Mouse (Mus musculus) heart, adult 18-20 months (tissue): ENCODE data around the gene Nectin1. TPM values are rescaled to one million over a fixed set of nuclear protein-coding genes. Genes with fewer than 3 reads are reported as not detected.

Experiments used
- DNase-seq, 2 experiments: peaks; one replicate each; pipeline ENCODE4 v3.0.0; 2021 to 2022; ENCODE audit warnings: mixed read lengths in 1 of 2
- total RNA-seq, 2 experiments: library from RNA; stranded (reverse); gene quantifications; 2 replicates each; pipeline ENCODE4 v1.2.3; 2021

The Nectin1 gene
- total RNA-seq, 2 experiments from 2014 or later: 3.8 to 4.0 TPM

GRCm38 (mm10) chr9:43761181-43761820 lies 17.5 kb downstream of the Nectin1 start:
- DNase-seq: no peak

DNA sequence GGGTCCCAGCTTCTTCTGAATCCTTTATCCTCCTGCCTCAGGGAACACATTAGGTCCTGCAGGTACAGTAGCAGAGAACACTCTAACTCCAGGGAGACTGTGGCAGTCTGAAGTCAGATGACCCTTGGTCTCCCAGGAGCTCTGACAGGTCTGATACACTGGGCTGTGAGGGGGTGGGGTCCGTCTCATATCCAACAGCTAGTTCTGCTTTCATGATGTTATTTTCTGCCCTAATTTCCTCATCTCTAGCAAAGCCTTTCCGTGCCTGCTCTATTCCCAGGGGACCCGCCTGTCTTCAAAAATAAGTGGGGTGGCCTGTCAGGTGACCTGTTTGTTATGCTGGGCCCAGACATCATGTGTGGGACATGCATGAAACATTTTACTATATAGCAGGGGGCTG lies 18.2 kb downstream of the Nectin1 start:
- no peak for DNase-seq

DNA sequence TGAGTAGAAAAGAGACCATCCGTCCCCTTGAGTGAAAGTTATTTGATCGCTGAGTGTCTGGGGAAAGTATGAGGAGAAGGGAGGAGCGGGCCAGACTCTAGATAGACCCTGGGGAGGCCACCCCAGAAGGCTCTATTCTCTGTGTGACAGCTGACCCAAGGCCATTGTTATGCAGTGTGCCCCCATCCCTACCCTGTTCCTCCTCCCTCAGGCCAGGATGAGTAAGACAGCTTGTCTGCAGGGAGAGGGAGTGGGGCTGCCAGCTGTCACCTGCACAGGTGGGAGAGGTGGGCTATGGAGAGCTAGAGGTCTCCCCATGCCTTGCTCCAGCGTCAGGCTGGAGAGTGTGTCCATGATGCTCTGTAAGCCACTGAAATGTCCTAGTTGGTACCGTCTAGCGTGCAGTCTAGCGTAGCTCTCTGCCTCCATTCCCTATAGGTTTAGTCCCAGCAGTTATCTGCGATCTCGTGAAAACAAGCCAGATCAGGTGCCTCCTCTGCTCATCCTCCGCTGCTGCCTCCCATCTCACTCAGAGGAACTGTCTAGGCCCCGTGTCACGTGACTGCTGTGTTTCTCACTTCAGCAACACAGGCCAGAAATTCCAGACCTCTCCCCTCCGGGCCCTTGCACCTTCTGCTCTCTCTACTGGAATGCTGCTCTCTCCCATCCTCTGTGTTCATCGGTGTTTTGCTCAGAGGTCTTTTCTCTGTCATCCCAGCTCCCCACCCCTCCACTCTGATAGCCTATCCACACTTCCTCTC lies 21.8 kb downstream of the Nectin1 start:
- no peak for DNase-seq

DNA sequence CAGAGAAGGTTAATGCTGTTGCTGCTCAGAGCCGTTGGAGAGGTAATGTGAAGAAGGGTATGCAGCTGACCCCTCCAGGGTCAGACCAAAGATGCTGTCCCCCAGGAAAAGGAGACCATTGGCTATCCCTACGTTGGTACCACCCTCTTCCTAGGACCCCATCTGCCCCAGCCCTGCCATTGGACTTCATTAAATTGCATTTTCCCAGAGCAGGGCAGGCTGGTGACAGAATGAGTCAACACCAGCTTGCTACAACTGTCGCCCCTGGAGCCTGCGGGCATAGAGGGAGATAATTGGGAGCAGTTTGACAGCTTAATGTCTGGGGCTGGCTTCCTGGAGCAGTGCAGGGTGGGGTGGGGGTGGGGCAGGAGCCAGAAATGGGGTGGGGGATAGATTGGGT lies 25.0 kb downstream of the Nectin1 start:
- no peak for DNase-seq

GRCm38 (mm10) chr9:43769228-43769627 lies 25.4 kb downstream of the Nectin1 start:
- DNase-seq: no peak

- DNase-seq: no peak
These were observed 26.2 kb downstream of the Nectin1 start for GRCm38 (mm10) chr9:43769940-43770339.

- no peak for DNase-seq
These were observed 27.3 kb downstream of the Nectin1 start for GRCm38 (mm10) chr9:43771041-43771440.

DNA sequence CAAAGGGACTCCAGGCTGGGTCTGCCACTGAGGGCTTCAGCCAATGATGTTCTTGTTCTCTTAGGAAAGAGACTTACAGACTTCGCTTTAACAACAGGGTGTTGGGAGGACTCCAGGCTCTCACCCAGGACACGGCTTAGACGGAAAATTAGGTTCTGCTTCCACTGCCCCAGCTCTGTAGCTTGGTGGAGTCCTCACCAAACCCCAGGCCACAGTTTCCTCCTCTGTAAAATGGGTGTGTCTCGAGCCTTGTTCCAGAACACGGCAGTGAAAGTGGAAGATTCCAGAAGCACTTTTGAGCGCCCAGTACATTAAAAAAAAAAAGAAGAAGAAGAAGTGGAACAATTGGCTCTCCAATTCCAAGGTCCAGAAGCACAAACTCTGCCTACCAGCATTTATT lies 28.7 kb downstream of the Nectin1 start:
- peak in 1 of 2 experiments; percentile 22 for DNase-seq

- DNase-seq: no peak
These were observed 29.7 kb downstream of the Nectin1 start for GRCm38 (mm10) chr9:43773521-43773920.

DNA sequence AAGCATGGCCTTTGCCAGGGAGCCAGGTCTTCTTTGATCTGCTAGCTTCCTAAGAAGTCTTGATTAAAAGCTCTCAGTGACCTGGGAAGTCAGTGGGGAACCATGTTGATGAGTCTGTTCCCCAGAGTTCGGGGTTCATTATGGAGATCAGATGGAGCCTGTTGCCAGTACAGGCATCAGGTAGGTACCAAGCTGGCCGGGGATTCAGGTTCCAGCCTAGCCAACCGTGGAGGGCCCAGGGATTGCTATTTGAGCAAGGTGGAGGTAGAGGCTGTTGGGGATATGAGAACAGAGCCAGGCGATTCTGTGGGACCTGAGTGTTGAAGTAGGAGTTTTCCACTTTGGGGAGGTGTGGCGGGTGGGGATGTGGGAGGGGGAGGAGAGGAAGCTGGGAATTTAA lies 30.6 kb downstream of the Nectin1 start:
- no peak for DNase-seq

- no peak for DNase-seq
These were observed 32.4 kb downstream of the Nectin1 start for GRCm38 (mm10) chr9:43776231-43776630.

DNA sequence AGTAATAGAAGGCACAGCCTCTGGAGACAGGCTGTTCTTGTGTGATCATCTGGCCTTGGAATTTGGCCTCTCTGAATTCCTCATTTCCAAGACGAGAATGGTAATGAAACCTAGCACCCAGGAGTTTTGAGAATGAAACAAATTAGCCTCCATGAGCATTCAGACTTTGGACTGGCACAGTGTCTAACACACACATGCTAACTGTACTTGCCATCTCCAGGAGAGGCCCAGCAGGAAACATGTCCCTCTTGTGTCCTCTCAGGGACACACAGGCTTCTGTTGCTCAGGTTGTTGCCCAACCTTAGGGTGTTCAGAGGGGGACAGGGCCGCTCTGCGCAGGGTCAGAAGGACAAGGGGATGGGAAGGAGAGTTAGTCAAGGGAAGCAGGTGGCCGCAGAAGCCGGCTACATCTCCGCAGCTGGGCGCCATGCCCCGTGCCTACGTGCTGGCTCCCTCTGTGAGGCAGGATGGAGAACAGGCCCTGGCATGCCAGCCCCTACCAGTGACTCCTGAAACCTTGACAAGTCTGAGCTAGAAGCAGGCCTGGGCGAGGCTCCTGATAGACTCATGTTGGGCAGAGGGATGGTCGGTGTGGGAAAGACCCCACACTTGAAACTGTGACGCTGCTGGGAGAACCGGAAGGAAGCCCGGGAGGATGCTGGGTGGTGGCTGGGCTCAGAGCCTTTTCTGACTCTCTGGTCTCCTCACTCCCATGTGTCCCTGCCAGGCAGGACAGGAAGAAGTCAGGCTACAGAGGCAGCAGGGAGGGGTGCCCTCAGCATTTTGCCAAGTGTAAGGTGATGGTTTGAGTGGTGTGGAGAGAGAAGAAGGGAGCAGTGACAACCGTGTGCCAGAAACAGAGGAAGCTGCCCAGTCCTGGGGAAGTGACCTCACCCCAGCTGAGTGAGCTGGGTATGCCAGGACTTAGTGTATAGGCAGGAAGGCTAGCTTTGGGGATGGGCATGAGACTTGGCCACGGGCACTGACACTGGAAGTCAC lies 33.9 kb downstream of the Nectin1 start:
- no peak for DNase-seq

DNA sequence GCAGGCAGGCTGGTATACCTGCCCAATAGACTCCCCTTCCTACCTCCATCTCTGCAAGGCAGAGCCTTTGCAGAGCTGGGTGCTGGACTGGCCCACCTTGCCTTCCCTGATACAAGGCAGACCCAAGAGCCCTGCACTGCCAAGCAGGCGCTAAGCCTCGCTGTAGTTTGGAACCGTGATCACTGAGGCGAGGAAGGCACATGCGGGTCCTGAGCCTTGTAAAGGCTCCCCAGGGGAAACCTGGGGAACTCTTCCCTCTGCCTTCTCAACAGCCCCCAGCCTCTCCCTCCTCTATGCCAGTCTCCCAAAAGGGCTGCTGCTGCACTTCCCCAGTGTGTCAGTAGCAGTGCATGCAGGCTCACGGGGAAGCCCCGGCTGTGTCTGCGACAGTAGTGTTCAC lies 37.1 kb downstream of the Nectin1 start:
- no peak for DNase-seq

- no peak for DNase-seq
These were observed 38.6 kb downstream of the Nectin1 start for GRCm38 (mm10) chr9:43782401-43782800.

GRCm38 (mm10) chr9:43783959-43784358 lies 40.2 kb downstream of the Nectin1 start:
- no peak for DNase-seq

DNA sequence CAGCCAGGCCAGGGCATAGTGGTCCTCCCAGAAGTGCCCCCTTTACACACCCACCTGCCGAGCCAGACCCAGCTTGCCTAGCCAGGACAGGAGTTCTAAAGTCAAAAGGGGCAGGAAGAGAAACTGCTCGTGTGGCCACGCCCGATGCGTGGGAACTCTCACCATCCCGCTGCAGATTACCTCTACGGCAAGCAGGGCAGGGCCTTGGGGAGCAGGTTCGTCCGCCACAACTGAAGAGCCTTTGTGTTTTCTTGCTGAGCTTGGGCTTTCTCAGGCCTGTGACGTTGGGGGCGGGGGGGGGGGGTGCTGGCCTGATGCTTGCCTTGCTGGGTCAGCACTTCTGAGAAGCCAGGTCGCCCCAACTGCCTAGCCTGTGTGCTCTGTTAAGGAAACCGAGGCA lies 41.1 kb downstream of the Nectin1 start:
- no peak for DNase-seq

DNA sequence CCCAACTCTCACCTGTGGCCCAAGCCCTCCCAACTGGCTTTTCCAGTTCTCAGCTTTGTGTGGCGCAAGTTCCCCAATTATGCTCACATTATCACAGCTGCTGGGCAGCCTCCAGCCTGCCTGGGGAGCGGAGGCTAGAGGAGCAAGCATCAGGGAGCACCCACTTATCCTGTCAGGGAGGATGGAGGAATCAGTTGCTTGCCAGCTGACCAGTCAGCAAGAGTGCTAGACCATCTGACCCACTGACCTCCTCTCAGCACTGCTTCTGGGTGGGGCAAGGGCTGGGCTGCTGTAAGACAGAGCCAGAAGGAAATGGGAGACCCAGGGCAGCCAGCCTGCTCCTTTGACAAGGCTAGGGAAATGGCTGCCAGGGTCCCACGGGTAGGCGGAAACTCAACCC lies 43.8 kb downstream of the Nectin1 start:
- no peak for DNase-seq

DNA sequence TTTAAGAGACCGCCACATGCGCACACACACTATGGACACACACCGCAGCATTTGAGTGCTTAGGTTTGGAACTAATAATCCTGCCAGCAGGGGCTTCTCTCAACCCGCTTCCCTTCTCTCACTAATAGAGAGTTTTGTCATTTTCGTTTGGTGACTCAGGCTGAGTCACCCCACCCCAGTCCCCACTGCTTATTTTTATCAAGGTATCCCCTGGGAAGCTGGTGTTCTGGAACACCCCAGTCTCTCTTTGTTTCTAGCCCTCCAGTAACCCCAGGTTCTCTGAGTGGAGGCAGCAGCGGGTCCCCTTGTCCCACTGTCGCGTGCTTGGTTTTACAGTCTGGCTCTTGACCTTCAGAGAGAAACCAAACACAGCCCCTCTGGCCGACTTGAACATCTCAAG lies 48.9 kb downstream of the Nectin1 start:
- no peak for DNase-seq

DNA sequence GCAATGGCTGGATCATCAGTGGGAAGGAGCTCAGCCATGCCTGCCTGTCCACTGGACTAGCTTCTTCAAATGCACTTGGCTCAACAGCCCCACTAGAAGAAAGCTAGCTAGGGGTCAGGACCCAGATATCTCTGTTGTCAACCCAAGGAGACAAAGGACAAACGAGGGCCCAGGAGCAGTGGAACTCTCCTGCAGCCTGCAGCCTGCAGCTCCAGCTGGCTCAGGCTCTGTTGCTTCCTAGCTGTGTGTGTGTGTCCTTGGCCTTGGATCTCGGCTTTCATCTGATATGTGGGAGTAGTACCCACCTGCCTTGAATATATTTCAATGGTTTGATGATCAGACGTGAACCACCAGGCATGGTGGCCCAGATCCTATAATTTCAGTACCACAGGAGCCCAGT lies 49.6 kb downstream of the Nectin1 start:
- DNase-seq: no peak

DNA sequence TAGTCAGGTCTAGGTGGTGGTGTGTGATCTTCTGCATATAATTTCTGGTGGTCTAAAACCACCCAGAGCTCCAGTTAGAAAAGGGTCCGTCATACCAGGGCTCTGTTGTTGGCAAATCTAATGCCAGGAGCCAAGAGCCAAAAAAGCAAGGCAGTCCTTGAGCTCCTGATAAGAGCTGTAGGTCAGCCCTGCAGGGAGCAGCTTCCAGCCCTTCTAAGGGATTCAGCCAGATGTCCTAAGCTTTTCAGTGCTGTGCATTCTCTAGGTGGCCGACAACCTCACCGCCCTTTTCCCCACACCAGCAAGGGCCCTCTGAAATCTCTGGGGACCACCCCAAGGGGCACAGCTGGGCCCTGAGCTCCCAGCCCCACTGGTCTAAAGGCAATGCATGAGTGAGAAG lies 52.2 kb downstream of the Nectin1 start:
- DNase-seq: no peak

GRCm38 (mm10) chr9:43796841-43797740 lies 53.3 kb downstream of the Nectin1 start:
- DNase-seq: peak; percentile 52 to 61

GRCm38 (mm10) chr9:43797746-43798145 lies 54.0 kb downstream of the Nectin1 start:
- no peak for DNase-seq
